Mouse (Mus musculus) right cerebral cortex, postnatal 14 days (tissue): ENCODE data around the gene Hp.

Experiments used
- DNase-seq: peaks from one replicate; pipeline ENCODE4 v3.0.0; 2022

Gene Hp

GRCm38 (mm10) chr8:109578900-109579301 is at the start of gene Hp:
Gene Hp (minus strand): TSS chr8:109579172.
- DNase-seq: no peak

GRCm38 (mm10) chr8:109628638-109629037 is 49.7 kb upstream of the Hp start:
- no peak for DNase-seq

GRCm38 (mm10) chr8:109615569-109615968 is 36.6 kb upstream of the Hp start:
- no peak for DNase-seq

- DNase-seq: no peak
Observed at GRCm38 (mm10) chr8:109614243-109615210, 35.6 kb upstream of the Hp start, which contains the start of gene Pkd1l3. Gene Pkd1l3 (plus strand): TSS chr8:109614517.

GRCm38 (mm10) chr8:109609153-109609502 is 30.2 kb upstream of the Hp start:
- no peak for DNase-seq

- DNase-seq: peak; percentile 97
Observed at GRCm38 (mm10) chr8:109608271-109609152, 29.5 kb upstream of the Hp start, which contains the start of gene Dhodh. Gene Dhodh (minus strand): TSS chr8:109608673.

GRCm38 (mm10) chr8:109607650-109608049 is 28.7 kb upstream of the Hp start:
- DNase-seq: no peak

GRCm38 (mm10) chr8:109606725-109607124 is 27.8 kb upstream of the Hp start:
- DNase-seq: no peak

GRCm38 (mm10) chr8:109595854-109596253 is 16.9 kb upstream of the Hp start:
- peak; percentile 43 for DNase-seq

- no peak for DNase-seq
Observed at GRCm38 (mm10) chr8:109593117-109593788, 14.3 kb upstream of the Hp start.

GRCm38 (mm10) chr8:109592164-109592563 is 13.2 kb upstream of the Hp start:
- no peak for DNase-seq

GRCm38 (mm10) chr8:109591367-109591766 is 12.4 kb upstream of the Hp start:
- DNase-seq: no peak

- DNase-seq: no peak
Observed at GRCm38 (mm10) chr8:109590901-109591300, 11.9 kb upstream of the Hp start.

- DNase-seq: no peak
Observed at GRCm38 (mm10) chr8:109586972-109587504, 8.1 kb upstream of the Hp start.

- DNase-seq: no peak
Observed at GRCm38 (mm10) chr8:109585652-109586051, 6.7 kb upstream of the Hp start.

- DNase-seq: no peak
Observed at GRCm38 (mm10) chr8:109584830-109585229, 5.9 kb upstream of the Hp start.

- DNase-seq: no peak
Observed at GRCm38 (mm10) chr8:109584293-109584692, 5.3 kb upstream of the Hp start.

GRCm38 (mm10) chr8:109576311-109576710 is 2.7 kb downstream of the Hp start:
- no peak for DNase-seq

GRCm38 (mm10) chr8:109571139-109571538 is 7.8 kb downstream of the Hp start:
- DNase-seq: no peak

- peak; percentile 97 for DNase-seq
Observed at GRCm38 (mm10) chr8:109565498-109566333, 13.3 kb downstream of the Hp start, which contains the start of the genes Dhx38 and Txnl4b. Gene Dhx38 (minus strand): TSS chr8:109565861. Gene Txnl4b (plus strand): TSS chr8:109565892.

GRCm38 (mm10) chr8:109564766-109565165 is 14.2 kb downstream of the Hp start:
- no peak for DNase-seq
